Mouse (Mus musculus): Measurements from ENCODE around the gene Snx20. TPM values are rescaled to one million over a fixed set of nuclear protein-coding genes. Genes with fewer than 3 reads are reported as not detected.
A peak's percentile ranks its signal among the peaks of the same experiment; 100 is the strongest.
"Not testable (repeated sequence)": the region's sequence is repeated elsewhere in the genome, so short reads cannot be mapped to it uniquely, and the experiment has no call there.

Gene Snx20
- polyA plus RNA-seq, 1 experiment = 0.90 TPM

GRCm38 (mm10) chr8:88655334-88655733 lies 19.4 kb upstream of the Snx20 start:
- DNase-seq = no peak
- H3K4me1 ChIP-seq (ENCODE audit: control insufficient read depth, insufficient read depth, low read length) = no peaks in the 10 kb centered on the region
- H3K27ac ChIP-seq (ENCODE audit: insufficient read depth, low read length) = no peak overlapping the region
- no peaks in the 10 kb centered on the region for H3K27me3 ChIP-seq (ENCODE audit: control insufficient read depth, insufficient read depth, low read length)
- TF ChIP-seq POLR2A (IDR thresholded peaks at IDR 0.05; ENCODE audit: borderline replicate concordance, insufficient read depth, low read length) (no peak), CTCF (IDR thresholded peaks at IDR 0.05; ENCODE audit: borderline replicate concordance, insufficient read depth, low read depth, low read length) (no peak)
- no peak overlapping the region for H3K4me3 ChIP-seq (replicated peaks; ENCODE audit: insufficient read depth, low read depth, low read length)

DNA sequence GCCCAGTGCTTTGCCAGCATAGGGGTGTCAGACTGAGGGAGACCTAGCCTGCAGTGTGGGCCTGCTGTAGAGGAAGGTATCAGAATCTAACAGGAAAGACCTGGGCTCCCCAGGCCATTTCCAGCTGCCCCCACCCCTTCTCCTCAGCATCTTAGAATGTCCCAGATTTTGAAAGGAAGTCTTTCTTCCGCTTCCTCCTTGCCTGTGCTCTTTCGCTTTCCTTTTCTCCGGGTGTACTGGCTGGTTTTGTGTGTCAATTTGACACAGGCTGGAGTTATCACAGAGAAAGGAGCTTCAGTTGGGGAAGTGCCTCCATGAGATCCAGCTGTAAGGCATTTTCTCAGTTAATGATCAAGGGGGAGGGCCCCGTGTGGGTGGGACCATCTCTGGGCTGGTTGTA lies 15.2 kb upstream of the Snx20 start:
- H3K4me3 ChIP-seq (replicated peaks; ENCODE audit: insufficient read depth, low read depth, low read length); H3K4me1 ChIP-seq (ENCODE audit: control insufficient read depth, insufficient read depth, low read length); DNase-seq; H3K27me3 ChIP-seq (ENCODE audit: control insufficient read depth, insufficient read depth, low read length); H3K27ac ChIP-seq (ENCODE audit: insufficient read depth, low read length): not testable (repeated sequence)
- 79% methylated on average over 4 of the region's 4 CpGs for WGBS

- no peak for DNase-seq
- no peak for TF ChIP-seq POLR2A (IDR thresholded peaks at IDR 0.05; ENCODE audit: borderline replicate concordance, insufficient read depth, low read length)
- TF ChIP-seq CTCF (IDR thresholded peaks at IDR 0.05; ENCODE audit: borderline replicate concordance, insufficient read depth, low read depth, low read length) = no peak
- Histone ChIP-seq H3K4me1 (ENCODE audit: control insufficient read depth, insufficient read depth, low read length) (no peaks in the 10 kb centered on the region), H3K27me3 (ENCODE audit: control insufficient read depth, insufficient read depth, low read length) (no peaks in the 10 kb centered on the region), H3K27ac (ENCODE audit: insufficient read depth, low read length) (no peak overlapping the region), H3K4me3 (replicated peaks; ENCODE audit: insufficient read depth, low read depth, low read length) (no peak overlapping the region)
- 66% methylated on average over 6 of the region's 6 CpGs for WGBS
These were observed 14.2 kb upstream of the Snx20 start for GRCm38 (mm10) chr8:88650016-88650708.

GRCm38 (mm10) chr8:88648322-88648721 lies 12.4 kb upstream of the Snx20 start:
- TF ChIP-seq CTCF (IDR thresholded peaks at IDR 0.05; ENCODE audit: borderline replicate concordance, insufficient read depth, low read depth, low read length) = no peak
- TF ChIP-seq POLR2A (IDR thresholded peaks at IDR 0.05; ENCODE audit: borderline replicate concordance, insufficient read depth, low read length) = no peak
- DNase-seq = no peak
- Histone ChIP-seq H3K27ac (ENCODE audit: insufficient read depth, low read length) (no peak overlapping the region), H3K27me3 (ENCODE audit: control insufficient read depth, insufficient read depth, low read length) (no peaks in the 10 kb centered on the region), H3K4me3 (replicated peaks; ENCODE audit: insufficient read depth, low read depth, low read length) (no peak overlapping the region), H3K4me1 (ENCODE audit: control insufficient read depth, insufficient read depth, low read length) (no peaks in the 10 kb centered on the region)

DNA sequence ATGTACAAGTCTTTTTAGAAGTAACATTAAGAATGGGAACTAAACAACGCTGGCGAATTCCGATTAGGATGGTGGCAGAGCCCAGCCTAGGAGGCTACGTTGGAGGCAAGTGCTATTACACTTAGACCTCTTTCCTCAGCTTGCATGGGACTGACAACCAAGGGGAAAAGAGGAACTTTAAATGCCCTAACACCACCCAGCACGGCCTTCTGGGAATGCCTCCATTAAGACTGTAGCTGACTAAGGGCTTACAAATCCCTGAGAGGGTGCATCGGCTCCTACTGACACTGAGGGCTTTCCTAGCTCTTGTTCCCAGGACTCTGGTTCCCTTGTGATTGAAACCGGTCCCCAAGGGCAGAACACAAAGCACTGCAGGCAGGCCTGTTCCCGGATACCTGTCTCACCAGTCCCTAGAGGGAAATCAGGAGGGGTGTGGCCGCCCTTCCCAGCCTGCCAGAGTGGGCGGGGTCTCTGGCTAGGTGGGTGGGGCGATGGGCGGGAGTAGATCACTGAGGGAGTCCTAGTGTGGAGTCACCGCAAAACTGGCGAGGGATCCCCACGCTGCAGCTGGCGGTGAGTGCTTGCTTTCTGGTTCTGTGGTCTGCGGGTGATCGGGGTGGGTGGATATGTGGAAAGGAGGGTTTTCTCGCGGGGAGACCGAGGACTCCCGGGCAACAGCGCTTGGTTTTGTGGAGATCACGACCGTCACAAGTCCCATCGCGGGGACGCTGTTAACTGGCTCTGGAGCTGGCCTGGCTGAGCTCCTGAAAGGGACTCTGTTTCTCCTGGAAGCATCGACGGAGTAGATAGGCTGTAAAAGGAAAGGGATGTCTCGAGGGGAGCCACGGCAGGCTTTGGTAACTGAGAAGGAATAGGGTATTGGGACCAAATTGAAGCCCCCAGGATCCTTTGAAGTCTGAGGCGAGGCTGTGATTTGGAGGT lies 11.2 kb upstream of the Snx20 start, which contains the start of gene Nod2:
Gene Nod2 (plus strand): TSS at position 479 of the 942 bp plus-strand sequence.
- Histone ChIP-seq H3K4me1 (ENCODE audit: control insufficient read depth, insufficient read depth, low read length) (no peaks in the 10 kb centered on the region), H3K27me3 (ENCODE audit: control insufficient read depth, insufficient read depth, low read length) (no peaks in the 10 kb centered on the region), H3K4me3 (replicated peaks; ENCODE audit: insufficient read depth, low read depth, low read length) (no peak within 1 kb of the TSS), H3K27ac (ENCODE audit: insufficient read depth, low read length) (no peak within 1 kb of the TSS)
- TF ChIP-seq POLR2A (IDR thresholded peaks at IDR 0.05; ENCODE audit: borderline replicate concordance, insufficient read depth, low read length) = no peak
- no peak for TF ChIP-seq CTCF (IDR thresholded peaks at IDR 0.05; ENCODE audit: borderline replicate concordance, insufficient read depth, low read depth, low read length)
- 16% methylated on average over 33 of the region's 33 CpGs for WGBS
- peak; percentile 21 to 27 for DNase-seq

GRCm38 (mm10) chr8:88642734-88643564 lies 7.0 kb upstream of the Snx20 start:
- no peak overlapping the region for H3K4me3 ChIP-seq (replicated peaks; ENCODE audit: insufficient read depth, low read depth, low read length)
- no peaks in the 10 kb centered on the region for H3K4me1 ChIP-seq (ENCODE audit: control insufficient read depth, insufficient read depth, low read length)
- no peaks in the 10 kb centered on the region for H3K27me3 ChIP-seq (ENCODE audit: control insufficient read depth, insufficient read depth, low read length)
- TF ChIP-seq POLR2A (IDR thresholded peaks at IDR 0.05; ENCODE audit: borderline replicate concordance, insufficient read depth, low read length) = no peak
- TF ChIP-seq CTCF (IDR thresholded peaks at IDR 0.05; ENCODE audit: borderline replicate concordance, insufficient read depth, low read depth, low read length) = no peak
- no peak for DNase-seq
- H3K27ac ChIP-seq (ENCODE audit: insufficient read depth, low read length) = no peak overlapping the region
- 60% methylated on average over 5 of the region's 5 CpGs for WGBS

GRCm38 (mm10) chr8:88638908-88639307 lies 3.0 kb upstream of the Snx20 start:
- H3K4me1 ChIP-seq (ENCODE audit: control insufficient read depth, insufficient read depth, low read length) = no peaks in the 10 kb centered on the region

More at GRCm38 (mm10) chr8:88638908-88639307, 3.0 kb upstream of the Snx20 start:
- TF ChIP-seq POLR2A (IDR thresholded peaks at IDR 0.05; ENCODE audit: borderline replicate concordance, insufficient read depth, low read length) (no peak), CTCF (IDR thresholded peaks at IDR 0.05; ENCODE audit: borderline replicate concordance, insufficient read depth, low read depth, low read length) (no peak)
- Histone ChIP-seq H3K4me3 (replicated peaks; ENCODE audit: insufficient read depth, low read depth, low read length) (no peak overlapping the region), H3K27me3 (ENCODE audit: control insufficient read depth, insufficient read depth, low read length) (no peaks in the 10 kb centered on the region), H3K27ac (ENCODE audit: insufficient read depth, low read length) (no peak overlapping the region)
- WGBS = 97% methylated on average over 3 of the region's 3 CpGs
- DNase-seq = no peak
